Mouse (Mus musculus): ENCODE results near the gene Nectin2.
A peak's percentile ranks its signal among the peaks of the same experiment; 100 is the strongest.

DNA sequence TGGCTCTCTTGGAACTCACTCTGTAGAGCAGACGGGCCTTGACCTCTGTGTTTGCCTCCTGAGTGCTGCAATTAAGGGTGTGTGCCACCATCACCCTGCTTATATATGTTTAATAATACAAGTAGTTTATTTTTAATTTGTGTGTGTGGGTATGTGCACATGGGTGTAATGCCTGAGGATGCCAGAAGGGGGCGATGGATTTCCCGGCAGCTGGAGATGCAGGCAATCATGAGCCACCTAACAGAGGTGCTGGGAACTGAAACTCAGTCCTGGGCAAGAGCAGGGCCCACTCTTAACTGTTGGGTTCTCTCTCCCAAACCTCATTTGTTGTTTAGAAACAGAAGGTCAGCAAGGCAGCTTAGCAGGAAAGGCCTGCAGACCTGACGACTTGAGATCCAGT, 29.6 kb upstream of the Nectin2 start:
- TF ChIP-seq CTCF (IDR thresholded peaks at IDR 0.05; ENCODE audit: control insufficient read depth, insufficient read depth, insufficient replicate concordance, low read depth, low read length) = peak; percentile 66; the same call in 1 of the 2 replicates
- TF ChIP-seq POLR2A (IDR thresholded peaks at IDR 0.05; ENCODE audit: control insufficient read depth, low read depth, low read length) = no peak

Measured in testis, adult 2 months (tissue).